Mouse (Mus musculus) frontal cortex, postnatal 10 days (tissue): ENCODE results near the gene Gm2956.
A peak's percentile ranks its signal among the peaks of the same experiment; 100 is the strongest.
"Not testable (repeated sequence)": the region's sequence is repeated elsewhere in the genome, so short reads cannot be mapped to it uniquely, and the experiment has no call there.

Source experiments
- DNase-seq, 2 experiments: peaks; one replicate each; pipeline ENCODE4 v3.0.0; 2022; ENCODE audit warnings: low spot score in 2 of 2, mixed read lengths in 1 of 2

Gm2956 gene

GRCm38 (mm10) chr14:3332087-3332677, at the start of gene Gm2956:
Gm2956 (plus strand) TSS chr14:3332627.
- DNase-seq, result peak; percentile 2

DNA sequence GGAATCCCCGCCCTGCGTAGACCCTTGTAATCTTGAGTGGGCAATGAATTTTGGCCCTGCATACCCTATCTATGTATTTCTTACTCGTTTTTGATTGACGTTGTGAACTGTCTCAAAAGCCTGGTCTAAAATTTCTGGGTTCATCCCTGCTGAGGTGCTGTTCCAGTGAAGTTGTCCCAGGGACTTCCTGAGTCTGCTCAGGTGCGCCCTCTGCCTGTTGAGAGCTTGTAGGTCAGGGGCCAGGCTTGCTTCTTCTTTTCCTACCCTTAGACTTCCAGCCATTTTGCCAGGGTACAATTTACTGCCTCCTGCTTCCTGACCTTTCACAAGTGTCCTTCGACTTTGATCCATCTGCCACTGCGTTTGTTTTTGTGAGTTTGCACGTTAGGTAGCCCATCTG, 979 bp downstream of the Gm2956 start:
- DNase-seq, result peak in 1 of 2 experiments; percentile 4

DNA sequence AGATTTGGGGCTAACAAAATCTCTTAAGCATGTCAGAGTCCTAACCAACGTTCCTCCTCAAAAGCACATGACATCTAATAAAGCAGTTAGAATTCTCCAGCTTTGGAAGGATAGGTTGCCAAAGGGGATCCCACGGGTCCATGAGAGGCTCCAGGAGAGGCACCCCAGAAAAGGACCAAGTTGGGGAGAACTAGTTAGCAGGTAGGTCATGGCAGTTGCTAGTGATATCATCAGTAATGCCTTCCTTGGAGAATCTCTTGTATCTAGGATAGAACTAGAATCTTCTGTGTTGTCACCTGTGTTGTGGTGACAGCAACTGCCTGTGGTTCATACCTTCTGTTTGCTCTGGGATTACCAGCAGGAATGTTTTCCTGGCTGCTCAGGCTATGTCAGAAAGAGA, 62.4 kb downstream of the Gm2956 start, which contains the start of gene Gm10413:
Gm10413 (plus strand) TSS at position 301 of the 400 bp plus-strand sequence.
- not testable (repeated sequence) for DNase-seq
